Mouse (Mus musculus): ENCODE data around the gene Baiap2l1.
"Not testable (repeated sequence)": the region's sequence is repeated elsewhere in the genome, so short reads cannot be mapped to it uniquely, and the experiment has no call there.

The Baiap2l1 gene

GRCm38 (mm10) chr5:144357881-144358591, at the start of gene Baiap2l1:
TSS of gene Baiap2l1 (minus strand) at chr5:144358112.
- in situ Hi-C loops (cut with MboI): no loop called here

DNA sequence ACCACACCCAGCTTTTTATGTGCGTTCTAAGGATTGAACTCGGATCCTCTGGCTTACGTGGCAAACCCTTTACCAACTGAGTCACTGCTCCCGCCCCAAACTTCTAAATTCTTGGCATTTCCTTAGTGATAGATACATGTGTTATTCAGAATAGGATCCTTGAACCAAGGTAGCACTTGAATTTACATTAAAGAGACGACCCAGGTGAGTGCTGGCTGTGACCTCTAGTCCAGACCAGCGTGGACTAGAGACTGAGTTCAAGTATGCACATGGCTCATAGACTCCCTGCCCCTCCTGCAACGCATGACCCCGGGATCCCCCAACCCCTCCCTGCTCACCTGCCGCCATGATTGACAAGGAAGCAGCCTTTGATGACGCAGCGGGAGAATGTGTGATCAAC, 48.3 kb upstream of the Baiap2l1 start:
- in situ Hi-C loops (cut with MboI): no loop called here

DNA sequence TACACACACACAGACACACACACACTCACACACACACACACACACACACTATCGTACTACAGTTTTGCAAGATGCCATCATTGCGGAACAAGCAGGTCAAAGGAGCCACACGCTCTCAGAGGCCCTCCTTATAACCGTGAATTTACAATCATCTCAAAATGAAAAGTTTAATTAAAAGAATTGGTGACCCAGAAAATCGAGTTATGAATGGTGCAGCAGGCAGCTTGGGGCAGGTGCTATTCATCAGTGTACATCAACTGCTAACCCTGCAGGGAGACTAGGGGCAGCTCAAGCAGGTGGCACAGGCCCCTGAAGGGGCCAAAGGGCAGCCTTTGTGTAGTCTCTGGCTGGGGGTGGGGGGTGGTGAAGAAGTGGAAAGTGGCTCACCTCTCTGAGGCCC, 42.9 kb upstream of the Baiap2l1 start:
- in situ Hi-C loops (cut with MboI): no loop called here

DNA sequence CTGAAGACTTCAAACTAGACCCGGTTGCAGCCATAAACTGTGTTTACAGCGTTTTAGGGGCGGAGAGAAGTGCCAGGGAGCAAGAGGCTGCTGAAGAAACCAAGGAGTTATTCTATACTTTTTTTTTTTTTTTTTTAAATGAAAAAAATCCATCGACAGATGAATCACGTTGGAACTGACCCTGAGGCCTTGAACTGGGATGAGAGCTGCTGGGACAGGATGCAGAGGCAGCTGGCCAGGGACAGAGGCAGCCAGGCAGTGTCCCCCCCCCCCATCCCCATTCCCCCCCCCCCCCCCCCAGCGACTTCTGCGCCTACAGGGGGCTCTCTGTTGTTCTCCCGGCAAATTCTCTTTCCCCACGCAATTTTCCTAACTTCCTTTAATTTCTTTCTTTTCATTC, 39.7 kb upstream of the Baiap2l1 start:
- in situ Hi-C loops (cut with MboI): loop anchor here (25.0 kb wide), 1 partner anchor 340 kb away; no protein-coding TSS in a partner anchor

DNA sequence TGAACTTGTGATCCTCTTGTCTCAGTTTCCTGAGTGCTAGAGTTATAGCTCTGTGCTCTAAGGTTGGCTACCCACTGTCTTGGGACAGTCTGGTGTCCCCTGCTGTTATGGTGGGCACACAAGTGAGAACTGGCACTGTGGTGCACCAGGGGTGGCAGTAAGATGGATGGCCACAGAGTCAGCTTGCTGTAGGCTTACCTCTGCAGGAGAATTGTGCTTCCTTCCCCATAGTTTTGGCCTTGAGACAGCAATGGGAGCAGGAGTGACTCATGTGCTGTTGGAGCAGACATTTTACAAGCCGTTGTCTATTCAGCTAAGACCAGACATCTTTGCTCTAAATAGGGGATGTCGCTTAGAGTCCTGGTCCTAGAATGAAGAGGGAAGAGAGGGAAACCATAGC, 36.2 kb upstream of the Baiap2l1 start:
- in situ Hi-C loops (cut with MboI): loop anchor here (25.0 kb wide), 1 partner anchor 343 kb away; no protein-coding TSS in a partner anchor

DNA sequence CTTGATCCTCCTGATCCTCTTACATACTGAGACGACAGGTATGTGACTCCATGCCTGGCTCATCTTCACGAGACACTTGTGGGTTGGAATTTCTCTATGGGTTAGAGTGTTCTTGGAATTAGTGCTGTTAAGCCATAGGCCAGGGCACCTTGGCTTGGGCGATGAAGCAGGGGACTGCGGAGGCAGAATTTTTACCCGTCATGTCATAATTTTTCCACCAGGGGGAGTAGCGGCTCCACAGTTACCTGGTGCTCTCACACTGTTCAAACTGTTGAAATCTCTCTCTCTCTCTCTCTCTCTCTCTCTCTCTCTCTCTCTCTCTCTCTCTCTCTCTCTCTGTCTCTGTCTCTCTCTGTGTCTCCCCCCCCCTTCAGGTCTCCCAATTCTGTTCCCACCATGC, 29.9 kb upstream of the Baiap2l1 start:
- in situ Hi-C loops (cut with MboI): loop anchor here (25.0 kb wide), 1 partner anchor 349 kb away; no protein-coding TSS in a partner anchor

DNA sequence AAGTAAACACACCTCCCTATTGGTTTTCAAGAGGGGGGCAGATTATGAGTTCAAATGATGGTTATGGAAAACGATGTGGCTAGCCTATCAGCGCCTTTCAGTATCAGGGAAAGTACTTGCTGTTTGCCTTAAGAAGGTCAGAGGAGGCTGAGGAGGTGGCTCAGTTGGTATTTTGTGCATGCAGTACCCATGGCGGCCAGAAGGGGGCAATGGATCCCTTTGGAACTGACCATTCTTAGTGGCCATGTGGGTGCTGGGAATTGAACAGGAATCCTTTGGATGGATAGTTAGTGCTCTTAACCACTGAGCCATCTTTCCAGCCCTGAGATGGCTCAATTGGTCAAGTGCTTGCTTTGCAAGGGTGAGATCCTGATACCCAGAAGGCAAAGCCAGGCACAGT, 26.0 kb upstream of the Baiap2l1 start:
- in situ Hi-C loops (cut with MboI): loop anchor here (25.0 kb wide), 1 partner anchor 353 kb away; no protein-coding TSS in a partner anchor

DNA sequence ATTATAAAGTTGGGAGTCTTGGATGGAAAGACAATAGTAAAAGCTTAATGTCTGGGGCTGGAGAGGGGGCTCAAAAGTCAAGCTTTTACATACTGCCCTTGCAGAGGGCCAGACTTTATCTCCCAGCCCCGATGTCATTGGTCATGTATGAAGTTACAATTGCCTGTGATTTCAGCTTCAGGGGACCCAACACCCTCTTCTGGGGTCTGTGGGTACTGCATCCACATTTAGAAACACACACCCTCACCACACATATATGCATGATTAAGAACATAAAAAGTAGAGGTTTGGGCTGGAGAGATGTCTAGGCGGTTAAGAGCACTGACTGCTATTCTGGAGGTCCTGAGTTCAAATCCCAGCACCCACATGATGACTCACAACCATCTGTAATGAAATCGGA, 23.9 kb upstream of the Baiap2l1 start:
- in situ Hi-C loops (cut with MboI): loop anchor here (25.0 kb wide), 1 partner anchor 356 kb away; no protein-coding TSS in a partner anchor

DNA sequence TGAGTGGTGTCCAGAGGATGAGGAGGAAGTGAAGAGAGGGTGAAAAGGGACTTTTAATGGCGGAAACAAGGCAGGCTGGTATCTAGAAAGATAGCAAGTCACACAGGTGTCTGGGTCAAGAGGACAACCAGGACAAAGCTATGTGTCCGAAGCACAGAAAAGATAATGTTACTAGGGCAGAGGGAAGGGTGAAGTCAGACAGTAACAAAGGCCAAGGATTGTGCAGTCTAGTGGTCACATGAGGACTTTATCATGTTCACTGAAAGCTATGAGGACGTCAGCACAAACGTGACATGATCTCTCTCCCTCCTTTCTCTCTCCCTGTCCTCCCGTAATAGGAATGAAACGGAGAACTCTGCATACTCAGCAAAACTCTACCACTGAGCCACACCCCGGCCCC, 22.8 kb upstream of the Baiap2l1 start:
- in situ Hi-C loops (cut with MboI): loop anchor here (25.0 kb wide), 1 partner anchor 357 kb away; no protein-coding TSS in a partner anchor

DNA sequence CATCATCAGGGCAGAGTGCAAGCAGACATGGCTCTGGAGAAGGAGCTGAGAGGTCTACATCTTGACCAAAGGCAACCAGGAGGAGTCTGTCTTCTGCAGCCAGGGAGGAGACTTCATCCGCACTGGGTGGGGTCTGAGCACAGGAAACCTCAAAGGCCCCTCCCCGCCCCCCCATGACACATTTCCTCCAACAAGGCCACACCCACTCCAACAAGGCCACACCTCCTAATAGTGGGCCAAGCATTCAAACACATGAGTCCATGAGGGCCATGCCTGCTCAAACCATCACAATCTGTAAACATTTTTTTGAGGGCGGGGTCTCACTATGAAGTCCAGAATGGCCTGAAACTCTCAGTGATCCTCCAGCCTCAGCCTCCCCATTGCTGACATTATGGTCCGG, 21.5 kb upstream of the Baiap2l1 start:
- in situ Hi-C loops (cut with MboI): loop anchor here (10.0 to 25.0 kb wide), 2 partner anchors 155 to 358 kb away; partner anchors contain the start of gene Tecpr1

GRCm38 (mm10) chr5:144372885-144373284, 15.0 kb upstream of the Baiap2l1 start:
- in situ Hi-C loops (cut with MboI): loop anchor here (10.0 kb wide), 1 partner anchor 148 kb away; the partner anchor contains the start of gene Tecpr1

GRCm38 (mm10) chr5:144372177-144372576, 14.3 kb upstream of the Baiap2l1 start:
- in situ Hi-C loops (cut with MboI): loop anchor here (10.0 kb wide), 1 partner anchor 147 kb away; the partner anchor contains the start of gene Tecpr1

GRCm38 (mm10) chr5:144370986-144371385, 13.1 kb upstream of the Baiap2l1 start:
- in situ Hi-C loops (cut with MboI): loop anchor here (10.0 kb wide), 1 partner anchor 146 kb away; the partner anchor contains the start of gene Tecpr1

DNA sequence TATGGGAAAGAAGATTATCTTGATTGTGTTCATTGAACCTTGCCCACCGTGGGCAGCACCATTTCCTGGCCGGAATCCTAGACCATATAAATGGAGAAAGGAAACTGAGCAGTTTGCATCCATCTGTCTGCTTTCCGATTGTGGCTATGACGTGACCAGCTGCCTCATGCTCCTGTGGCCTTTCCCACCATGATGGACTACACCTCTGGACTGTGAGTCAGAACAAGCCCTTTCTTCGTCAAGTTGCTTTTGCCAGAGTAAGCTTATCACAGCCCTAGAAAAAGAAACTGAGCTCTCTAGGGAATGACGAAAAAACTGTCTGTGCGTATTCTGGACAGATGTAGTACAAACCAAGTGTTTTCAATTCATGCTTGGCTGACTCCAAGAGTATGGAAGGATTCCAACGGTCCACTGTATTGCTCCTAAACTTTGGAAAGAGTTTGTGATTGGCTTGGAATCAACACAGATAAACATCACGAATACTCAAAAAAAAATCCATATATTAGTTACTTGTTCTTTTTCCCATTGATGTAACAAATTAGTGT, 10.8 kb upstream of the Baiap2l1 start:
- in situ Hi-C loops (cut with MboI): no loop called here

- in situ Hi-C loops (cut with MboI): not testable (repeated sequence)
Observed at GRCm38 (mm10) chr5:144366551-144366950, 8.6 kb upstream of the Baiap2l1 start.

GRCm38 (mm10) chr5:144364680-144365357, 6.9 kb upstream of the Baiap2l1 start:
- in situ Hi-C loops (cut with MboI): no loop called here

DNA sequence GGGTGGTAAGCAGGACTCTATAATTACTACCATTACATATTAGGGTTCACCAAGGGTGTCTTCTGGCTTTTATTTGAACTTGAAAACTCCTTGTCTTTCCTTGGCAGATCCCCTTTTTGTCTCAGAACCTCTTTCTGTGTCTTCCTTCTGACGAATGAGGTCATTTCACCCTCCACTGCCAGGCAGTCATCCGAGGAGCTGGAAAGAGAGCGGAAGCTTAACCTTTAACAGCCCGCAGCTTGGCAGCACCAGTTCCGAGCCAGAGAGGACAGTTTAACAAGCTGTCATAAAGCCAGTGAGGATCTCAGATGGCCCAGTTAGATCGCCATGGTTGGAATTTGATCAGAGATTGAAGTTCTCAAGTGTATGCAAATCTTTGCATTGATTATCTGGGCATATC, 2.4 kb upstream of the Baiap2l1 start:
- in situ Hi-C loops (cut with MboI): no loop called here

DNA sequence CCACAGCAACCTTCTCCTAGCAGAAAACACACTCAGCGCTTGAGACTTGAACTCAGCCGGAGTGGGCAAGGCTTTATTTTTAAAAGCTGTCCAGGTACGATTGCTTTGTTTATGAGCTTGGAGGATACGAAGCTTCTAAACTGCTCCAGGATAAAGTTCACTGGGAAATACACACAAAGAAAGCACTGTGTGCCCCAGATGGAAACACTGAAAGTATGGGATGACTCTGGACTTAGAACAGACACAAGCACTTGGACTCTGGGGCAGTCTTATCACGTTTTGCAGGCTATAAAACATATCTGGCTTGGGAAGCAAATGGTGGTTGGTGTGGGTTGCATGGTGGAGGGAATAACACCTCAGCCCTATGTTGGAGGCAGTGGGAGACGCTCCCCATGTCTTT, 2.0 kb upstream of the Baiap2l1 start:
- in situ Hi-C loops (cut with MboI): no loop called here

- in situ Hi-C loops (cut with MboI): no loop called here
Observed at GRCm38 (mm10) chr5:144358592-144358917, 643 bp upstream of the Baiap2l1 start.

- in situ Hi-C loops (cut with MboI): no loop called here
Observed at GRCm38 (mm10) chr5:144357551-144357880, 396 bp downstream of the Baiap2l1 start.

DNA sequence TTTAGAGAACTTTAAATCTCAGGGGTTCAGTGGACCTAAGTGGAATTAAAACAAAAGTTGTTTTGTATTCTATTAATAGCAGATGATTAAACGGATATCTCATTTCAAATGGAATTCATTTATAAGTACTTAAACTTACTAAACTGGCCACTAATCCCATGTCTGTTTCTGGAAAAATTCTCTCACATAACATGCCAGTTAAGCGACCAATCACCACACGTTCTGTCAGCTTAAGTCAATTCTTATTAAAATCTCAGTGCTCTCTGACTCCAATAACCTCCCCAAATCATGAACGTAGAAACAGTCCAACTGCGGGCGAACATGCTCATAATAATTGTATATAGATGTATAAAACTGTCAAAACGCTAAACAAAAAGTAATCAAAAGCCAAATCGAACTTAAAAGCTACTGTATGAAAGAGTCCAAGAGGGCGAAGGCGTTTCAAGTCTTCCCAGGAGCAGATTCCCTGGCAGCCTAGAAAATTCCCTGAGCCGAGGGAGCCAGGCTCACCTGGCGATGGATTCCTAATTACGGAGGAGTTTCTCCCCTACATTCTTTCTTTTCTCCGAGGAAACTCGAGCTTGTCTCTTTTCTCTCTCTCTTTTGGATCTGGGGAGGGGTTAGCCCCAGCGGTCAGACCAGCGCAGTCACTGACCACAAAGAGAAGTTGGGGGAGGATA, 996 bp downstream of the Baiap2l1 start:
- in situ Hi-C loops (cut with MboI): no loop called here
